Mouse (Mus musculus) lung, adult 2 months (tissue): ENCODE results near the gene Depdc1b. TPM values are rescaled to one million over a fixed set of nuclear protein-coding genes. Genes with fewer than 3 reads are reported as not detected.
A peak's percentile ranks its signal among the peaks of the same experiment; 100 is the strongest.

Source experiments
- DNase-seq: peaks from one replicate; pipeline ENCODE4 v3.0.0; 2022
- H3K4me1 ChIP-seq: fragments of 200-500 bp; 2 replicates; pipeline ENCODE4 v1.6.1; 2011; ENCODE audit warnings: low read length; ENCODE audit not compliant: control insufficient read depth, insufficient read depth
- H3K4me3 ChIP-seq: fragments of 200-500 bp; replicated peaks from 2 replicates; pipeline ENCODE3; 2011; ENCODE audit warnings: low read depth, mild to moderate bottlenecking, control low read depth, low read length; ENCODE audit errors: extremely low read depth
- CTCF ChIP-seq: fragments of 200-500 bp; IDR thresholded peaks from 2 replicates; pipeline ENCODE4 v1.5.1; 2011; ENCODE audit warnings: mild to moderate bottlenecking, low read length, control low read depth; ENCODE audit not compliant: insufficient read depth
- POLR2A ChIP-seq: fragments of 200-500 bp; IDR thresholded peaks from 2 replicates; pipeline ENCODE4 v1.6.1; 2011; ENCODE audit warnings: low read depth, mild to moderate bottlenecking, control low read depth, low read length, borderline replicate concordance; ENCODE audit errors: extremely low read depth
- WGBS: fragments of 180-500 bp; shearing (Covaris S2); methylation state at CpG from one replicate; pipeline ENCODE4 v1.1.7; 2018; 5-methylcytosine and 5-hydroxymethylcytosine counted together
- polyA plus RNA-seq: library from polyadenylated mRNA; depleted of rRNA; stranded (reverse); fragments of >200 nt; gene quantifications from 2 replicates; pipeline ENCODE4 v1.2.3, GENCODE M21; 2012; rRNA removed

Depdc1b gene
- 0.19 and 0.37 TPM in 2 replicates for polyA plus RNA-seq

- DNase-seq: peak; percentile 94
- under 1% methylated on average over 48 of the region's 48 CpGs for WGBS
These were observed at the start of gene Depdc1b for GRCm38 (mm10) chr13:108315702-108316486. TSS of gene Depdc1b (plus strand) at chr13:108316332.

GRCm38 (mm10) chr13:108267841-108268634 lies 48.1 kb upstream of the Depdc1b start:
- no peaks in the 10 kb centered on the region for H3K4me1 ChIP-seq
- no peak for TF ChIP-seq POLR2A
- no peak for TF ChIP-seq CTCF
- DNase-seq: no peak
- WGBS: 64% methylated on average over 9 of the region's 9 CpGs
- no peak overlapping the region for H3K4me3 ChIP-seq

More at GRCm38 (mm10) chr13:108315702-108316486, at the start of gene Depdc1b:
- peak within 1 kb of the TSS; percentile 84 for H3K4me3 ChIP-seq
- peaks cover 7% of the 10 kb centered on the region; the same call in 1 of the 2 replicates for H3K4me1 ChIP-seq
- TF ChIP-seq CTCF (no peak), POLR2A (peak; percentile 27; the same call in 1 of the 2 replicates)

GRCm38 (mm10) chr13:108271458-108272148 lies 44.5 kb upstream of the Depdc1b start:
- H3K4me3 ChIP-seq: no peak overlapping the region
- no peak for DNase-seq
- WGBS: 63% methylated on average over 7 of the region's 7 CpGs
- no peak for TF ChIP-seq POLR2A
- no peak for TF ChIP-seq CTCF
- H3K4me1 ChIP-seq: no peaks in the 10 kb centered on the region

GRCm38 (mm10) chr13:108272332-108272731 lies 43.8 kb upstream of the Depdc1b start:
- 62% methylated on average over 8 of the region's 8 CpGs for WGBS
- no peak for DNase-seq
- no peaks in the 10 kb centered on the region for H3K4me1 ChIP-seq

GRCm38 (mm10) chr13:108273034-108273433 lies 43.1 kb upstream of the Depdc1b start:
- H3K4me1 ChIP-seq: no peaks in the 10 kb centered on the region
- no peak overlapping the region for H3K4me3 ChIP-seq
- TF ChIP-seq POLR2A (no peak), CTCF (no peak)
- DNase-seq: no peak
- WGBS: 54% methylated on average over 15 of the region's 15 CpGs

More at GRCm38 (mm10) chr13:108272332-108272731, 43.8 kb upstream of the Depdc1b start:
- TF ChIP-seq CTCF (no peak), POLR2A (no peak)
- H3K4me3 ChIP-seq: no peak overlapping the region

GRCm38 (mm10) chr13:108273456-108273855 lies 42.7 kb upstream of the Depdc1b start:
- Histone ChIP-seq H3K4me3 (no peak overlapping the region), H3K4me1 (no peaks in the 10 kb centered on the region)
- TF ChIP-seq CTCF (no peak), POLR2A (no peak)
- WGBS: 32% methylated on average over 5 of the region's 5 CpGs
- DNase-seq: no peak

GRCm38 (mm10) chr13:108276561-108276960 lies 39.6 kb upstream of the Depdc1b start:
- H3K4me1 ChIP-seq: no peaks in the 10 kb centered on the region
- H3K4me3 ChIP-seq: no peak overlapping the region
- no peak for DNase-seq
- WGBS: 17% methylated on average over 1 of the region's 1 CpGs
- TF ChIP-seq CTCF (no peak), POLR2A (no peak)

- H3K4me3 ChIP-seq: no peak overlapping the region
- no peak for DNase-seq
- 90% methylated on average over 7 of the region's 7 CpGs for WGBS
- no peaks in the 10 kb centered on the region for H3K4me1 ChIP-seq
- TF ChIP-seq CTCF: no peak
- no peak for TF ChIP-seq POLR2A
These were observed 38.8 kb upstream of the Depdc1b start for GRCm38 (mm10) chr13:108277320-108277719.

- no peak overlapping the region for H3K4me3 ChIP-seq
- WGBS: 69% methylated on average over 6 of the region's 6 CpGs
- H3K4me1 ChIP-seq: no peaks in the 10 kb centered on the region
- DNase-seq: no peak
- TF ChIP-seq POLR2A (no peak), CTCF (no peak)
These were observed 37.5 kb upstream of the Depdc1b start for GRCm38 (mm10) chr13:108278592-108278991.
